Mouse (Mus musculus) urinary bladder, adult 2 months (tissue): ENCODE measurements around the gene Cib1. TPM values are rescaled to one million over a fixed set of nuclear protein-coding genes. Genes with fewer than 3 reads are reported as not detected.
A peak's percentile ranks its signal among the peaks of the same experiment; 100 is the strongest.

Source experiments
- DNase-seq: peaks from one replicate; pipeline ENCODE4 v3.0.0; 2022; ENCODE audit warnings: low spot score
- polyA plus RNA-seq: library from polyadenylated mRNA; depleted of rRNA; stranded (reverse); fragments of >200 nt; gene quantifications from 2 replicates; pipeline ENCODE4 v1.2.3, GENCODE M21; 2012

Gene Cib1
- polyA plus RNA-seq, 1 experiment = 85.6 TPM

DNA sequence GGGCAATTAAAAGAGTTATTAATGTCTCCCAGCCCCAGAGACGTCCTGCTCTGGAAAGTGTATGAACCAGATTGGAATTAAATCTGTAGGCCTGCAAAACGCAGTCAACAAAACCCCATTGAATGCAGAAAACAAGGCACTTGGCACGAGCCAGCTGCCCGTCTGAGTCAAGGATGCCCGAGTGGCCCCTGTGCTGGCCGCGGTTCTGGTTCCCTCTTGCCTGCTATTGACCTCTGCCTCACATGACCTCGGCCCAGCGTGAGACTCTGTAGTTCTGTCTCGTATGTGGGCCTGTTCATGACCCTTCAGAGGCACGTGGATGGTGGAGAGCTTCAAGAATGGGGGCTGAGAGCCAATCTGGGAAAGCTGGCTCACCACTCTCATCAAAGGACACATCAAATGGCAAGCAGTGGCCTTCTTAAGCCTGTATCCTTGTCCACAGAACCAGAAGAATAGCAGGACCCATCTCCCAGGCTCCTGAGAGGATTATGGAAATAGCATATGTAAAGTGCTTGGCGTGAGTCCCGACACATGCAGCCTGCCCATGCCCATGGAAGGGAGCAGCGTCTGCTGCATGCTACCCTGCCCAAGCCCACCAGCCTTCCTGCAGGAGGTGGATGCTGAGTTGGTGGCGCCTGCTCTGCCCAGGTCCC lies 30.6 kb downstream of the Cib1 start:
- DNase-seq = no peak

GRCm38 (mm10) chr7:80200963-80201539 lies 31.6 kb downstream of the Cib1 start:
- peak; percentile 20 for DNase-seq

DNA sequence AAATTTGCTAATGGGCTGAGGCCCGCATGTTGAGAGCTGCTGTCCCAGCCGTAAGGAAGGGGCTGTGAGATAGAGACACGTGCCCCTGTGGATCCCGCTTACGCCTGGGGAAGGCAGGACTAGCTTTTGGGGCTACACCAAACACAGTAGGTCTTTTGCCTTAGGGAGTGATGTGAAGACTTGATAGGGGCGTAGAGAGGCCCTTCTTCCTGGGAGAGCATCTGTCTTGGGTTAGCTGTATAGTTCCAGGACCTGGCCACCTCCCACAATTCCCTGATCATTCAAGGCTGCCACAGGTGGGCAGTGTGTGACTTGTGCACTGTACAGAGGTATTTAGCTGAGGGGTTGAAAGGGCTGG lies 32.0 kb downstream of the Cib1 start:
- DNase-seq = no peak

DNA sequence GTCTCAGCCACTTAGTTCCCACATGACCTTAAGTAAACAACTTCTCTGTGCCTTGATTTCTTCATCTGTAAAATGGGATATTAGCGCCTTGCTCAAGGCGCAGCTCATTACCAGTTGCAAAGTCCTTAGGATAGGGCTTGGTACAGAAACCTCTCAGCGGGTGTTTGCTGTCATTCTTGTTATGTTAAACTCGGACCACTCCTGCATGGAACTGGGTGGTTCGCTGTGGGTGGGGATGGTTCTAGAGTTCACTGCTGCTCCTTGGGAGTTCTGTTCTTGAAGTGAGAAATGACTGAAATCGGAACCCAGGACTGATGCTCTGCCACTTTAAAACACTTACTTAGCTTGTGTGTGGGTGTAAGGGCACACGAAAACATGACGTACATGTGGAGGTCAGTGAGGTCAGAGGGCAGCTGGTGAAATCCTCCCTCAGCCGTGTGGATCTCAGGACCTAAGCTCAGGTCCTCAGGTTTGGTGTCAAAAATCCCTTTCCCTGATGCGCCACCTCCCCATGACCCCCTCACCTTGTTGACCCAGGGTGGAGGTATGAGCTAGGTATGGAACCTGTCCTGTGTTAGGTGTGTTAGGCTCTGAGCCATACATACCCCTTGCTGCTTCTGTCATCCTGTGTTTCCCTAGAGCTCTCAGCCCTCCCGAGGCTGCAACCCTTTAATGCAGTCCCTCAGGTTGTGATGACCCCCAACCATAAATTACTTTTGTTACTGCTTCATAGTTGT lies 32.6 kb downstream of the Cib1 start:
- no peak for DNase-seq

GRCm38 (mm10) chr7:80199286-80199685 lies 33.3 kb downstream of the Cib1 start:
- DNase-seq = no peak

- no peak for DNase-seq
Observed at GRCm38 (mm10) chr7:80198863-80199262, 33.8 kb downstream of the Cib1 start.

- DNase-seq = peak; percentile 80
Observed at GRCm38 (mm10) chr7:80197941-80198778, 34.5 kb downstream of the Cib1 start.

- DNase-seq = no peak
Observed at GRCm38 (mm10) chr7:80197371-80197770, 35.2 kb downstream of the Cib1 start.

- no peak for DNase-seq
Observed at GRCm38 (mm10) chr7:80195576-80196263, 36.9 kb downstream of the Cib1 start.

DNA sequence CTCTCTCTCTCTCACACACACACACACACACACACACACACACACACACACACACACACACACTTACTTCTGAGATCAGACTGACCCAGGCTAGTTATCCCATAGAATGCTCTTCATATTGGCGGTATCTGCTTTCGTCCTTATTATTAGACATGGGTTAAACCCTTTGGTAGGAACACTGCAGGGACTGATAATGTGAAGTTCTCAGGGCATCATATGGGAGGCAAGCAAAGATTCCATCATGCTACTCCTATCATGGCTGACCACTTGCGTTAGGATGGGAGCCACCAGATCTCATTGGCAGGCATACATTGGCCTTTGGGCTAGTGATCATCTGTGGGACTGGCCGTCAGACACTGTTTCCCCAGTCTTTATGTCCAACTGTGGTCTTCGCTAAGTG lies 37.5 kb downstream of the Cib1 start:
- no peak for DNase-seq

DNA sequence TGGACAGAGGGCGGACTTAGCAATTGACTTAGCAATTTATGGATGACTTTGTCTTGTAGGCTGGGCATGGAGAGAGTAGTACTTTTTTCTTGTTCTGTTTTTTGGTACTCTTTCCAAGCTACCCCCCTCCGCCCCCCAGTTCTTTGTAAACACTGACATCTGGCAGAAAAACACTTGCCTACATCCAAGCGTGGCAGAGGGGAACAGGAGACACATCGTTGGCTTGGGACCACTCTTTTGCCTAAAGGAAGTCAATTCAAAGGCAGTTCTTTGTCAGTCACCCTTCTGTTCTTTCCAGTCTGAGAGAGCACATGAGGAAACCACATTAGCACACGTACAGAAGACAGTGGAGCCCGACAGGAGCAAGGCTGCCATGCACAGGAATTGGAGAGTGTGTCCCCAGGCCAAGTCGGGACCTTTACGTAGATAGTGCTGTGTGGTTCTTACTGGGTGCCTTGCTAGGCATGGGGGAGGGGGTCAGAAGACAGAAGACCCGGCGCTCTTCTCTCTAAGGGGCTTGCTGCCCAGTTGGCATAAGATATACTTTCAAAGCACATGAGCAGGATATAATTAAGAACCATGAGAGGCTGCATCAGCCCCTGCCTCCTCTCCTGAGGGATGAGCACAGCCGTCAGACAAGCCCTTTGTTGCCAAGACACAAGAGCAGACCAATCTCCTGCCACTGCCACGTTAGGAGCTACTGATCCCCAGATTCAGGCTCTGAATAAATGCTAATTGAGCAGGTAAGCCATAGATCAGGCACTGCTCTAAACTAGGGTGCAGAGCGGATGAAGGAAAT lies 38.5 kb downstream of the Cib1 start:
- no peak for DNase-seq

GRCm38 (mm10) chr7:80192226-80193061 lies 40.2 kb downstream of the Cib1 start:
- peak; percentile 75 for DNase-seq

DNA sequence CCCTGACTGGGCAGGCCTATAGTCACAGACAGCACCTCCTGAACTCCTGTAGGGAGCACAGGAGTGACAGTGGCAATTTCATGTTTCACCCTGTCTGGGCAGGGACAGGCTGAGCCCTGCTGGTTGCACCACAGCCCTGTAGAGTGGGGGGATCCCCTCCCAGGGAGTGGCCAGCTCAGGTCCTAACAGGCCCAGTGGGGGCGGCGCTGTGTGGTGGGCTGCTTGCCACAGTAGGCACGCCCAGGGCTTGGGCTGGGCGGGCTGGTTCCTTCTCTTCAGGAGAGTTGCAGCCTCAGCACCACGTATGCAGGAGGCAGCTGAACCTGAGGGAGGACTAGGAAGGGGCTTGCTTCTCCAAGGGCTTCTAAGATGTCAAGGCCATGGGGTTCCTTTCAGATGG lies 41.2 kb downstream of the Cib1 start:
- peak; percentile 72 for DNase-seq

DNA sequence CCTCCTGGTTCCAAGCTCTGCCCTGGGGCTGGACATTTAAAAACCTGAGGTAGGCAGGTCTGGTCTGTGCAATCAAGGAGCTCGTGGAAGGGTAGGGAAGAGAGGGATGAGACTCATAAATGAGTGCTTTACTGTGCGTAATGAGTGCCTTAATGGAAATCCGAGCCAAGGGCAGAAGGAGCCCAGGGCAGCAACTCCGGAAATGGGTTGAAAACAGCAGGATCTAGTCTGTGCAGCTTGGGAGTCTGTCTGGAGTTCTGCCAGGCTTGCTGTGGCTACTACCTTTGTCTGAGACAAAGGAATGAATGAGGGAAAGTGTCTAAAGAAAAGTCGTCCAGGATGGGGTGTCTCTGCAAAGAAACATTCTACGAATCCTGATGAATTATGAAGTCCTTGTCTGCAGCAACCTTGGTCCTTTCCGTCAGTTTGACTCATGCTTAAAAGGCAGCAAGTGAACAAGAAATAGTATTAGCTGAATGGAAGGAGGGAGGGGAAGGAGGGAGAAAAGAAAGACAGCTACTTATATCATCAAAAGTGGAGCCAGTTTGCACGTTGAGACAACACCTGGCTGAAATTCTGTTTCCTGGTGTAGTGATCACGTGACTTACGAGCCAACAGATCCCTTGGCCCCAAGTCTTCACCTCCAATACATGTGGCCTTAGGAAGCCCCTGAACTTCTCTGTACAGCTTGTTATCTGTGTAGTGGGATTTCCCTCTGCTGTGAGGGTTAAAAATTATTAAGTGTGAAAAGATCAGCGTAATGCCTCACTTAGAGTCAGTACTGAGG lies 43.3 kb downstream of the Cib1 start:
- DNase-seq = no peak

DNA sequence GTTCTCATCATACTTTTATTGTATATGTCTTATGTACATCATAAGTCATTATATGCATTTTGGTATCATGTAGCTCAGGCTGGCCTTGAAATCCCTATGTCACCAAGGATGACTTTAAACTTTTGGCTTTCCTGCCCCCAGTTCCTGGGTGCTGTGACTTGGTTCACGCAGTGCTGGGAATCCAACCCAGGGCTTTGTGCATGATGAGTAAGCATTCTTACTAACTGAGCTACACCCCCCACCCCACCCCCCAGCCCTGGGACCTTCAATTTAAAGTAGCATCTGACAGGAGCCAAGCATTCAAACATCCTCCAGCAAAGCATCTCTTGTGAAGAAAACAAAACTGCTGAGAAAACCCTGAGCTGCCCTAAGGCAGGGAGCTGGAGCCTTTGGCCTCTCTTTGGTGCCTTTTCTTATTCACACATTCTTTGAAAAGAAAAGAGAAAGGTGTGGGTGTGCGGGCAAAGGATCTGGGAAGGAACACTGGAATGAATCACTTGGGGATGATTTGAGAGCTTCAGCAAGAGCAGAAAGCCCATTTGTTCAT lies 44.0 kb downstream of the Cib1 start:
- DNase-seq = no peak

- DNase-seq = no peak
Observed at GRCm38 (mm10) chr7:80187501-80187900, 45.1 kb downstream of the Cib1 start.

DNA sequence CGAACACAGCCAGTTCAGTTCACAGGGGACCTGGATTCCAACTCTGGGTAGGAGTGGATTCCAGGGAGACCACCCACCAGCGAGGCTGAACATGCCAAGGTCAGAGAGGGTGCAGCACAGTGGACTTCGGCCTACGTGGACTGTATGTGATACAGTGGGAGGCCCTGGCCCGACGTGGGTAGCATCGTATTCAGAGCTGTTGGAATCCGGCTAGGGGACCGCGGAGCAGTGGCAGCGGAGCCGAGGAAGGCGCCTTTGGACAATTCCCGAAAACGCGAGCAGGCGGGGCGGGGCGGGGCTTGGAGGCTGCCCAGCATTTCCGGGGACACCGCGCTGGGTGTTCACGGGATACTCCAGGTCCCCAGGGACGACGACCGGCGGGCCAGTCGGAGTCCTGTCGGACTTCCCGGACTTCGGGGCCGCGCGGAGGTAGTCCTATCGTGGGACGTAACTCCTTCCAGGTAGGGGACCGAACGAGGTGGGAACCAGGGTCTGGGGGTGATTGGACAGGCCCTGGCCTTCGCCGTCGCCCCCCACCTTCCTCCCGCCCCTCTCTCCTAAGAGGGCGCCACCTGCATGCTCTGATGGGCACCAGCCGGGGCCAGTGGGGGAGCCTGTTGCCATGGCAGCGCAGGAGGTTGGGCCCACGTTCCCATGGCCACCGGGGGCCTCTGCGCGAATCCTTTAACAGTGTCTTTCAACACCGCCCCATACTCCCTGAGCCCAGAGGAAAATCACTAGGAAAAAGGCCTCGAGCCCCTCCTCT lies 45.9 kb downstream of the Cib1 start, which contains the start of gene Sema4b:
Sema4b (plus strand) TSS at position 311 of the 766 bp plus-strand sequence.
- peak; percentile 93 for DNase-seq

- DNase-seq = no peak
Observed at GRCm38 (mm10) chr7:80186021-80186420, 46.6 kb downstream of the Cib1 start.
